Mouse (Mus musculus): ENCODE results near the gene Zfp281. TPM values are rescaled to one million over a fixed set of nuclear protein-coding genes. Genes with fewer than 3 reads are reported as not detected.

Gene Zfp281
- polyA plus RNA-seq, 1 experiment from 2014 or later: 23.4 TPM

- Histone ChIP-seq H3K27me3 (ENCODE audit: control insufficient read depth, insufficient read depth, low read length) (no peaks in the 10 kb centered on the region), H3K9ac (no peak overlapping the region), H3K36me3 (replicated peaks; ENCODE audit: control insufficient read depth, insufficient read depth) (no peaks in the 10 kb centered on the region), H3K9me3 (ENCODE audit: control insufficient read depth, low read length) (no peaks in the 10 kb centered on the region), H3K4me1 (replicated peaks; ENCODE audit: control insufficient read depth, insufficient read depth, low read length) (no peaks in the 10 kb centered on the region), H3K4me3 (replicated peaks; ENCODE audit: low read length) (no peak overlapping the region), H3K27ac (no peak overlapping the region), H3K4me2 (replicated peaks) (no peak overlapping the region)
- no peak for DNase-seq (ENCODE audit: low spot score)
- no peak for ATAC-seq (ENCODE audit: low FRiP score)
- WGBS: 91% methylated on average over 3 of the region's 3 CpGs
Observed at GRCm38 (mm10) chr1:136642701-136643100, 18.0 kb downstream of the Zfp281 start.

GRCm38 (mm10) chr1:136644486-136644885, 19.8 kb downstream of the Zfp281 start:
- Histone ChIP-seq H3K9ac (no peak overlapping the region), H3K27me3 (ENCODE audit: control insufficient read depth, insufficient read depth, low read length) (no peaks in the 10 kb centered on the region), H3K36me3 (replicated peaks; ENCODE audit: control insufficient read depth, insufficient read depth) (no peaks in the 10 kb centered on the region), H3K4me2 (replicated peaks) (no peak overlapping the region), H3K4me3 (replicated peaks; ENCODE audit: low read length) (no peak overlapping the region), H3K27ac (no peak overlapping the region), H3K9me3 (ENCODE audit: control insufficient read depth, low read length) (no peaks in the 10 kb centered on the region), H3K4me1 (replicated peaks; ENCODE audit: control insufficient read depth, insufficient read depth, low read length) (no peaks in the 10 kb centered on the region)
- no peak for DNase-seq (ENCODE audit: low spot score)
- ATAC-seq (ENCODE audit: low FRiP score): no peak
- WGBS: 55% methylated on average over 4 of the region's 4 CpGs

- ATAC-seq (ENCODE audit: low FRiP score) (no peak), DNase-seq (ENCODE audit: low spot score) (no peak)
- Histone ChIP-seq H3K4me3 (replicated peaks; ENCODE audit: low read length) (no peak overlapping the region), H3K4me1 (replicated peaks; ENCODE audit: control insufficient read depth, insufficient read depth, low read length) (no peaks in the 10 kb centered on the region), H3K4me2 (replicated peaks) (no peak overlapping the region), H3K9ac (no peak overlapping the region), H3K36me3 (replicated peaks; ENCODE audit: control insufficient read depth, insufficient read depth) (no peaks in the 10 kb centered on the region), H3K27ac (no peak overlapping the region), H3K9me3 (ENCODE audit: control insufficient read depth, low read length) (no peaks in the 10 kb centered on the region), H3K27me3 (ENCODE audit: control insufficient read depth, insufficient read depth, low read length) (no peaks in the 10 kb centered on the region)
- WGBS: 88% methylated on average over 8 of the region's 8 CpGs
Observed at GRCm38 (mm10) chr1:136645849-136646625, 21.3 kb downstream of the Zfp281 start.

GRCm38 (mm10) chr1:136652066-136652465, 27.4 kb downstream of the Zfp281 start:
- WGBS: 94% methylated on average over 3 of the region's 3 CpGs
- no peak overlapping the region for H3K27ac ChIP-seq
- no peak overlapping the region for H3K4me3 ChIP-seq (replicated peaks; ENCODE audit: low read length)
- no peak for DNase-seq (ENCODE audit: low spot score)
- H3K27me3 ChIP-seq (ENCODE audit: control insufficient read depth, insufficient read depth, low read length): no peaks in the 10 kb centered on the region
- ATAC-seq (ENCODE audit: low FRiP score): no peak
- no peaks in the 10 kb centered on the region for H3K4me1 ChIP-seq (replicated peaks; ENCODE audit: control insufficient read depth, insufficient read depth, low read length)
- no peak overlapping the region for H3K4me2 ChIP-seq (replicated peaks)
- no peak overlapping the region for H3K9ac ChIP-seq
- no peaks in the 10 kb centered on the region for H3K9me3 ChIP-seq (ENCODE audit: control insufficient read depth, low read length)
- H3K36me3 ChIP-seq (replicated peaks; ENCODE audit: control insufficient read depth, insufficient read depth): no peaks in the 10 kb centered on the region

DNA sequence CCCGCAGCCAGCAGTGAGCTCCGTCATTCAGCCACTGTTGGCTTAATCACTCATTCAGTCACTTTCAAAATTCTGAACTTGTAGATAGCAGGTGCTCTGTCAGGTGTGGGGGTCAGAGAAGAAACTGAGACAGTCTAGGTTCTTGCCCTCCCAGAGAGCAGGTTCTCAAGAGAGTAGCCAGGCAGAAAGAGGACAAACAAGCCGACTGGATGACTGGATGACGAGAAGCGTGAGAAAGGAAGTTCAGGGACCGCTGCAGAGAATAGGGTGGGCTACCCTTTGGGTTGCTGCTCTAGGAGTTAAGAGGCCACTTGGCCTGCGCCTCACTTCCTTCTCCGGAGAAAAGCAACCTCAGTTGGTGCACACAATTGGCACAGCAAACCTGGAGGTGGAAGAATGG, 28.8 kb downstream of the Zfp281 start:
- no peak overlapping the region for H3K4me2 ChIP-seq (replicated peaks)
- 89% methylated on average over 8 of the region's 8 CpGs for WGBS
- no peak for ATAC-seq (ENCODE audit: low FRiP score)

GRCm38 (mm10) chr1:136654385-136654784, 29.7 kb downstream of the Zfp281 start:
- ATAC-seq (ENCODE audit: low FRiP score): no peak
- H3K4me3 ChIP-seq (replicated peaks; ENCODE audit: low read length): no peak overlapping the region
- no peak overlapping the region for H3K27ac ChIP-seq
- no peaks in the 10 kb centered on the region for H3K4me1 ChIP-seq (replicated peaks; ENCODE audit: control insufficient read depth, insufficient read depth, low read length)
- no peak for DNase-seq (ENCODE audit: low spot score)
- 62% methylated on average over 11 of the region's 11 CpGs for WGBS
- H3K4me2 ChIP-seq (replicated peaks): no peak overlapping the region
- no peaks in the 10 kb centered on the region for H3K36me3 ChIP-seq (replicated peaks; ENCODE audit: control insufficient read depth, insufficient read depth)
- H3K27me3 ChIP-seq (ENCODE audit: control insufficient read depth, insufficient read depth, low read length): no peaks in the 10 kb centered on the region
- H3K9me3 ChIP-seq (ENCODE audit: control insufficient read depth, low read length): no peaks in the 10 kb centered on the region
- H3K9ac ChIP-seq: no peak overlapping the region

More for the DNA sequence above, 28.8 kb downstream of the Zfp281 start:
- H3K4me1 ChIP-seq (replicated peaks; ENCODE audit: control insufficient read depth, insufficient read depth, low read length): no peaks in the 10 kb centered on the region
- no peak overlapping the region for H3K9ac ChIP-seq
- no peaks in the 10 kb centered on the region for H3K9me3 ChIP-seq (ENCODE audit: control insufficient read depth, low read length)
- H3K36me3 ChIP-seq (replicated peaks; ENCODE audit: control insufficient read depth, insufficient read depth): no peaks in the 10 kb centered on the region
- no peaks in the 10 kb centered on the region for H3K27me3 ChIP-seq (ENCODE audit: control insufficient read depth, insufficient read depth, low read length)
- no peak overlapping the region for H3K27ac ChIP-seq
- DNase-seq (ENCODE audit: low spot score): no peak
- H3K4me3 ChIP-seq (replicated peaks; ENCODE audit: low read length): no peak overlapping the region

GRCm38 (mm10) chr1:136656619-136657018, 31.9 kb downstream of the Zfp281 start:
- no peak overlapping the region for H3K4me3 ChIP-seq (replicated peaks; ENCODE audit: low read length)
- H3K4me1 ChIP-seq (replicated peaks; ENCODE audit: control insufficient read depth, insufficient read depth, low read length): peaks cover 3% of the 10 kb centered on the region; the same call in 1 of the 2 replicates
- no peaks in the 10 kb centered on the region for H3K27me3 ChIP-seq (ENCODE audit: control insufficient read depth, insufficient read depth, low read length)
- 88% methylated on average over 7 of the region's 7 CpGs for WGBS
- no peak overlapping the region for H3K27ac ChIP-seq
- no peaks in the 10 kb centered on the region for H3K9me3 ChIP-seq (ENCODE audit: control insufficient read depth, low read length)
- no peak overlapping the region for H3K4me2 ChIP-seq (replicated peaks)
- ATAC-seq (ENCODE audit: low FRiP score) (no peak), DNase-seq (ENCODE audit: low spot score) (no peak)
- H3K9ac ChIP-seq: no peak overlapping the region
- H3K36me3 ChIP-seq (replicated peaks; ENCODE audit: control insufficient read depth, insufficient read depth): no peaks in the 10 kb centered on the region

GRCm38 (mm10) chr1:136658456-136659227, 33.9 kb downstream of the Zfp281 start:
- Histone ChIP-seq H3K9ac (no peak overlapping the region), H3K27me3 (ENCODE audit: control insufficient read depth, insufficient read depth, low read length) (no peaks in the 10 kb centered on the region), H3K4me2 (replicated peaks) (no peak overlapping the region), H3K4me1 (replicated peaks; ENCODE audit: control insufficient read depth, insufficient read depth, low read length) (peaks cover 12% of the 10 kb centered on the region; the same call in 1 of the 2 replicates), H3K9me3 (ENCODE audit: control insufficient read depth, low read length) (no peaks in the 10 kb centered on the region), H3K36me3 (replicated peaks; ENCODE audit: control insufficient read depth, insufficient read depth) (no peaks in the 10 kb centered on the region), H3K4me3 (replicated peaks; ENCODE audit: low read length) (no peak overlapping the region), H3K27ac (no peak overlapping the region)
- no peak for DNase-seq (ENCODE audit: low spot score)
- ATAC-seq (ENCODE audit: low FRiP score): no peak
- WGBS: 92% methylated on average over 13 of the region's 13 CpGs

DNA sequence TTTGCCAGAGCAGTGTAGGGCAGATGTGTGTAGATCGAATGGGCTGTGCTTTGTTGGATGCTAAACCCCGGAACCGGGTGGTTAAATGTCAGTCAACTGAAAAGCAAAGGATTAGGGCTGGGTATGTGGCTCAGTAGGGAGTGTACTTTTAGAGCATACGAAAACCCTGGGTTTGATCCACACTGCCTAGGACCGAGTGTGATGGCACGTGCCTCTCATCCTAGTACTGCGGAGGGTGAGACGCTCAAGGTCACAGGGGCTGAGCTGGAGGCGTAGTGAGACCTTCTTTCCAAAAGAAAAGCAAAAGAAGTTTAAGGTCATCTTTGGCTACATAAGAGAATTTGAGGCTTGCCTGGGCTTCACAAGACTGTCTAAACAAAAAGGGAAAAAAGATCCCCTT, 34.6 kb downstream of the Zfp281 start:
- ATAC-seq (ENCODE audit: low FRiP score) (no peak), DNase-seq (ENCODE audit: low spot score) (no peak)
- H3K9me3 ChIP-seq (ENCODE audit: control insufficient read depth, low read length): no peaks in the 10 kb centered on the region
- H3K27ac ChIP-seq: no peak overlapping the region
- H3K4me3 ChIP-seq (replicated peaks; ENCODE audit: low read length): no peak overlapping the region
- H3K27me3 ChIP-seq (ENCODE audit: control insufficient read depth, insufficient read depth, low read length): no peaks in the 10 kb centered on the region
- peaks cover 12% of the 10 kb centered on the region; the same call in 1 of the 2 replicates for H3K4me1 ChIP-seq (replicated peaks; ENCODE audit: control insufficient read depth, insufficient read depth, low read length)
- H3K36me3 ChIP-seq (replicated peaks; ENCODE audit: control insufficient read depth, insufficient read depth): no peaks in the 10 kb centered on the region
- H3K9ac ChIP-seq: no peak overlapping the region
- H3K4me2 ChIP-seq (replicated peaks): no peak overlapping the region
- 86% methylated on average over 9 of the region's 9 CpGs for WGBS
